Mouse (Mus musculus) olfactory bulb, adult 2 months (tissue): ENCODE measurements at regions not wholly inside any gene's neighbourhood (a gene's known extent, or its start where the extent isn't known, plus 50 kb on each side); places are given as distances from the start of the nearest gene placed in this dataset.

Experiments used
- CTCF ChIP-seq: fragments of 200-500 bp; IDR thresholded peaks from 2 replicates; pipeline ENCODE4 v1.5.1; 2012; ENCODE audit warnings: low read depth, mild to moderate bottlenecking, low read length, moderate library complexity; ENCODE audit not compliant: insufficient read depth
- POLR2A ChIP-seq: fragments of 200-500 bp; IDR thresholded peaks from 2 replicates; pipeline ENCODE4 v1.6.1; 2012; ENCODE audit warnings: mild to moderate bottlenecking, low read depth, low read length, moderate library complexity; ENCODE audit not compliant: insufficient read depth

- TF ChIP-seq CTCF (no peak), POLR2A (no peak)
Observed at GRCm38 (mm10) chr2:78596251-78596650, 271.7 kb upstream of the Ube2e3 start.
